Mouse (Mus musculus): ENCODE measurements around the gene Ntn4. TPM values are rescaled to one million over a fixed set of nuclear protein-coding genes. Genes with fewer than 3 reads are reported as not detected.

The Ntn4 gene
- polyA plus RNA-seq, 2 experiments: 1.4 to 3.6 TPM

GRCm38 (mm10) chr10:93756211-93756610, 115.7 kb downstream of the Ntn4 start:
- H3K27ac ChIP-seq (replicated peaks; ENCODE audit: low read depth, low read length): no peak overlapping the region
- no peaks in the 10 kb centered on the region for H3K36me3 ChIP-seq (ENCODE audit: control insufficient read depth, insufficient read depth, low read length)
- DNase-seq (ENCODE audit: low spot score): no peak
- WGBS: 59% methylated on average over 10 of the region's 10 CpGs
- H3K4me1 ChIP-seq (ENCODE audit: control insufficient read depth, insufficient read depth, low read length): no peaks in the 10 kb centered on the region
- no peaks in the 10 kb centered on the region for H3K27me3 ChIP-seq (ENCODE audit: control insufficient read depth, insufficient read depth, low read length)
- H3K4me2 ChIP-seq (replicated peaks; ENCODE audit: low read depth, low read length, severe bottlenecking): no peak overlapping the region
- no peak for TF ChIP-seq POLR2A (IDR thresholded peaks at IDR 0.05; ENCODE audit: borderline replicate concordance, extremely low read depth, insufficient read depth, insufficient read length)
- no peak overlapping the region for H3K9ac ChIP-seq (ENCODE audit: low read depth, low read length, severe bottlenecking)
- H3K9me3 ChIP-seq (ENCODE audit: control insufficient read depth, low read length): no peaks in the 10 kb centered on the region
- no peak overlapping the region for H3K4me3 ChIP-seq (replicated peaks; ENCODE audit: low read length)
- ATAC-seq (ENCODE audit: low FRiP score, low read depth): no peak

- Histone ChIP-seq H3K9ac (ENCODE audit: low read depth, low read length, severe bottlenecking) (no peak overlapping the region), H3K27ac (replicated peaks; ENCODE audit: low read depth, low read length) (no peak overlapping the region), H3K4me2 (replicated peaks; ENCODE audit: low read depth, low read length, severe bottlenecking) (no peak overlapping the region), H3K9me3 (ENCODE audit: control insufficient read depth, low read length) (no peaks in the 10 kb centered on the region), H3K4me1 (ENCODE audit: control insufficient read depth, insufficient read depth, low read length) (no peaks in the 10 kb centered on the region), H3K27me3 (ENCODE audit: control insufficient read depth, insufficient read depth, low read length) (no peaks in the 10 kb centered on the region), H3K36me3 (ENCODE audit: control insufficient read depth, insufficient read depth, low read length) (no peaks in the 10 kb centered on the region), H3K4me3 (replicated peaks; ENCODE audit: low read length) (no peak overlapping the region)
- DNase-seq (ENCODE audit: low spot score): no peak
- no peak for ATAC-seq (ENCODE audit: low FRiP score, low read depth)
- 80% methylated on average over 4 of the region's 4 CpGs for WGBS
- no peak for TF ChIP-seq POLR2A (IDR thresholded peaks at IDR 0.05; ENCODE audit: borderline replicate concordance, extremely low read depth, insufficient read depth, insufficient read length)
Measured at GRCm38 (mm10) chr10:93759644-93760043, 119.2 kb downstream of the Ntn4 start.

GRCm38 (mm10) chr10:93760429-93760828, 119.9 kb downstream of the Ntn4 start:
- Histone ChIP-seq H3K36me3 (ENCODE audit: control insufficient read depth, insufficient read depth, low read length) (no peaks in the 10 kb centered on the region), H3K4me2 (replicated peaks; ENCODE audit: low read depth, low read length, severe bottlenecking) (no peak overlapping the region), H3K9ac (ENCODE audit: low read depth, low read length, severe bottlenecking) (no peak overlapping the region), H3K9me3 (ENCODE audit: control insufficient read depth, low read length) (no peaks in the 10 kb centered on the region), H3K4me3 (replicated peaks; ENCODE audit: low read length) (no peak overlapping the region), H3K27me3 (ENCODE audit: control insufficient read depth, insufficient read depth, low read length) (no peaks in the 10 kb centered on the region), H3K27ac (replicated peaks; ENCODE audit: low read depth, low read length) (no peak overlapping the region), H3K4me1 (ENCODE audit: control insufficient read depth, insufficient read depth, low read length) (no peaks in the 10 kb centered on the region)
- TF ChIP-seq POLR2A (IDR thresholded peaks at IDR 0.05; ENCODE audit: borderline replicate concordance, extremely low read depth, insufficient read depth, insufficient read length): no peak
- DNase-seq (ENCODE audit: low spot score) (no peak), ATAC-seq (ENCODE audit: low FRiP score, low read depth) (no peak)
- WGBS: 80% methylated on average over 5 of the region's 5 CpGs

GRCm38 (mm10) chr10:93763074-93763473, 122.6 kb downstream of the Ntn4 start:
- WGBS: 30% methylated on average over 5 of the region's 5 CpGs
- no peaks in the 10 kb centered on the region for H3K4me1 ChIP-seq (ENCODE audit: control insufficient read depth, insufficient read depth, low read length)
- no peaks in the 10 kb centered on the region for H3K27me3 ChIP-seq (ENCODE audit: control insufficient read depth, insufficient read depth, low read length)
- H3K4me3 ChIP-seq (replicated peaks; ENCODE audit: low read length): no peak overlapping the region
- ATAC-seq (ENCODE audit: low FRiP score, low read depth) (no peak), DNase-seq (ENCODE audit: low spot score) (no peak)
- no peak overlapping the region for H3K4me2 ChIP-seq (replicated peaks; ENCODE audit: low read depth, low read length, severe bottlenecking)
- TF ChIP-seq POLR2A (IDR thresholded peaks at IDR 0.05; ENCODE audit: borderline replicate concordance, extremely low read depth, insufficient read depth, insufficient read length): no peak
- no peaks in the 10 kb centered on the region for H3K9me3 ChIP-seq (ENCODE audit: control insufficient read depth, low read length)
- H3K9ac ChIP-seq (ENCODE audit: low read depth, low read length, severe bottlenecking): no peak overlapping the region
- no peaks in the 10 kb centered on the region for H3K36me3 ChIP-seq (ENCODE audit: control insufficient read depth, insufficient read depth, low read length)
- no peak overlapping the region for H3K27ac ChIP-seq (replicated peaks; ENCODE audit: low read depth, low read length)

GRCm38 (mm10) chr10:93766221-93766620, 125.7 kb downstream of the Ntn4 start:
- ATAC-seq (ENCODE audit: low FRiP score, low read depth): no peak
- WGBS: 86% methylated on average over 5 of the region's 5 CpGs
- Histone ChIP-seq H3K27ac (replicated peaks; ENCODE audit: low read depth, low read length) (no peak overlapping the region), H3K4me3 (replicated peaks; ENCODE audit: low read length) (no peak overlapping the region), H3K9me3 (ENCODE audit: control insufficient read depth, low read length) (no peaks in the 10 kb centered on the region), H3K9ac (ENCODE audit: low read depth, low read length, severe bottlenecking) (no peak overlapping the region), H3K4me1 (ENCODE audit: control insufficient read depth, insufficient read depth, low read length) (no peaks in the 10 kb centered on the region), H3K36me3 (ENCODE audit: control insufficient read depth, insufficient read depth, low read length) (no peaks in the 10 kb centered on the region), H3K4me2 (replicated peaks; ENCODE audit: low read depth, low read length, severe bottlenecking) (no peak overlapping the region), H3K27me3 (ENCODE audit: control insufficient read depth, insufficient read depth, low read length) (no peaks in the 10 kb centered on the region)
- no peak for TF ChIP-seq POLR2A (IDR thresholded peaks at IDR 0.05; ENCODE audit: borderline replicate concordance, extremely low read depth, insufficient read depth, insufficient read length)
- no peak for DNase-seq (ENCODE audit: low spot score)

- no peak overlapping the region for H3K27ac ChIP-seq (replicated peaks; ENCODE audit: low read depth, low read length)
- no peaks in the 10 kb centered on the region for H3K9me3 ChIP-seq (ENCODE audit: control insufficient read depth, low read length)
- H3K4me3 ChIP-seq (replicated peaks; ENCODE audit: low read length): no peak overlapping the region
- no peak overlapping the region for H3K9ac ChIP-seq (ENCODE audit: low read depth, low read length, severe bottlenecking)
- WGBS: 76% methylated on average over 5 of the region's 5 CpGs
- H3K36me3 ChIP-seq (ENCODE audit: control insufficient read depth, insufficient read depth, low read length): no peaks in the 10 kb centered on the region
- no peak overlapping the region for H3K4me2 ChIP-seq (replicated peaks; ENCODE audit: low read depth, low read length, severe bottlenecking)
- TF ChIP-seq POLR2A (IDR thresholded peaks at IDR 0.05; ENCODE audit: borderline replicate concordance, extremely low read depth, insufficient read depth, insufficient read length): no peak
- no peak for DNase-seq (ENCODE audit: low spot score)
- H3K27me3 ChIP-seq (ENCODE audit: control insufficient read depth, insufficient read depth, low read length): no peaks in the 10 kb centered on the region
- H3K4me1 ChIP-seq (ENCODE audit: control insufficient read depth, insufficient read depth, low read length): no peaks in the 10 kb centered on the region
- no peak for ATAC-seq (ENCODE audit: low FRiP score, low read depth)
Measured at GRCm38 (mm10) chr10:93767245-93767644, 126.8 kb downstream of the Ntn4 start.

Measured in limb, embryonic 14.5 days (tissue).